Mouse (Mus musculus) CD4-positive, CD25-positive, alpha-beta regulatory T cell, adult 4 months (primary cell): Measurements from ENCODE around the gene Slc1a5. TPM values are rescaled to one million over a fixed set of nuclear protein-coding genes. Genes with fewer than 3 reads are reported as not detected.

Experiments
- ATAC-seq: one replicate; pipeline ENCODE4 v1.8.0; 2017
- polyA plus RNA-seq, 2 experiments: library from polyadenylated mRNA; unstranded; fragments of 100-300 nt; shearing (Covaris generic); gene quantifications; one replicate each; pipeline ENCODE4 v1.2.1; 2017

Slc1a5 gene
- polyA plus RNA-seq, 2 experiments from 2014 or later: 142 to 182 TPM

- ATAC-seq: peak; percentile 35
Observed at GRCm38 (mm10) chr7:16783224-16783688, 2.1 kb downstream of the Slc1a5 start.

GRCm38 (mm10) chr7:16783758-16784415 lies 2.7 kb downstream of the Slc1a5 start:
- no peak for ATAC-seq

GRCm38 (mm10) chr7:16784498-16784976 lies 3.4 kb downstream of the Slc1a5 start:
- ATAC-seq: no peak

- ATAC-seq: no peak
Observed at GRCm38 (mm10) chr7:16785541-16786083, 4.5 kb downstream of the Slc1a5 start.

GRCm38 (mm10) chr7:16792316-16792715 lies 11.2 kb downstream of the Slc1a5 start:
- ATAC-seq: no peak

GRCm38 (mm10) chr7:16793010-16793725 lies 12.0 kb downstream of the Slc1a5 start:
- ATAC-seq: no peak

- ATAC-seq: no peak
Observed at GRCm38 (mm10) chr7:16794886-16795285, 13.7 kb downstream of the Slc1a5 start.

GRCm38 (mm10) chr7:16804409-16805028 lies 23.4 kb downstream of the Slc1a5 start:
- peak; percentile 64 for ATAC-seq

- no peak for ATAC-seq
Observed at GRCm38 (mm10) chr7:16807936-16808335, 26.8 kb downstream of the Slc1a5 start.

GRCm38 (mm10) chr7:16808647-16809046 lies 27.5 kb downstream of the Slc1a5 start:
- no peak for ATAC-seq

- peak; percentile 63 for ATAC-seq
Observed at GRCm38 (mm10) chr7:16809739-16810138, 28.6 kb downstream of the Slc1a5 start.

- ATAC-seq: no peak
Observed at GRCm38 (mm10) chr7:16810399-16810919, 29.3 kb downstream of the Slc1a5 start.

GRCm38 (mm10) chr7:16810920-16811648 lies 29.9 kb downstream of the Slc1a5 start:
- no peak for ATAC-seq

- no peak for ATAC-seq
Observed at GRCm38 (mm10) chr7:16811649-16812070, 30.5 kb downstream of the Slc1a5 start.

GRCm38 (mm10) chr7:16812505-16812904 lies 31.4 kb downstream of the Slc1a5 start:
- no peak for ATAC-seq

- ATAC-seq: no peak
Observed at GRCm38 (mm10) chr7:16815351-16815941, 34.3 kb downstream of the Slc1a5 start, which contains the start of gene Strn4. Strn4 (plus strand) TSS chr7:16815889.

GRCm38 (mm10) chr7:16816078-16816474 lies 34.9 kb downstream of the Slc1a5 start:
- ATAC-seq: peak; percentile 82

GRCm38 (mm10) chr7:16816475-16817122 lies 35.5 kb downstream of the Slc1a5 start, which contains the start of gene Fkrp:
Fkrp (minus strand) TSS chr7:16816732.
- peak; percentile 53 for ATAC-seq

GRCm38 (mm10) chr7:16817693-16818092 lies 36.6 kb downstream of the Slc1a5 start:
- no peak for ATAC-seq

GRCm38 (mm10) chr7:16819794-16820193 lies 38.7 kb downstream of the Slc1a5 start:
- ATAC-seq: no peak

GRCm38 (mm10) chr7:16820271-16820763 lies 39.2 kb downstream of the Slc1a5 start:
- ATAC-seq: no peak
